Mouse (Mus musculus) MEL (cell line): Measurements from ENCODE around the gene Stard10. TPM values are rescaled to one million over a fixed set of nuclear protein-coding genes. Genes with fewer than 3 reads are reported as not detected.

Source experiments
- DNase-seq: peaks from one replicate; pipeline ENCODE4 v3.0.0; 2011; ENCODE audit warnings: low read depth, low spot score
- H3K27ac ChIP-seq: 2 replicates; pipeline ENCODE4 v1.5.1; 2012; ENCODE audit warnings: low read depth, mild to moderate bottlenecking, control low read depth, low read length, moderate library complexity; ENCODE audit not compliant: control insufficient read depth
- H3K27me3 ChIP-seq, 2 experiments: fragments of 150-350 bp in 1 of 2; sonication (generic) in 1 of 2; 2 replicates each; pipeline ENCODE4 v1.6.1; 2012; ENCODE audit warnings: low read length in 2 of 2, mild to moderate bottlenecking in 2 of 2, improper control_type of control experiment in 1 of 2, moderate library complexity in 1 of 2; ENCODE audit not compliant: insufficient read depth in 2 of 2, control insufficient read depth in 1 of 2
- H3K36me3 ChIP-seq, 2 experiments: 2 replicates each; pipeline ENCODE4 v1.6.1; 2012 to 2014; ENCODE audit warnings: low read length in 2 of 2, improper control_type of control experiment in 1 of 2, inconsistent platforms in 1 of 2, mild to moderate bottlenecking in 1 of 2; ENCODE audit not compliant: insufficient read depth in 2 of 2, control insufficient read depth in 1 of 2
- H3K4me1 ChIP-seq, 2 experiments: fragments of 150-350 bp in 1 of 2; sonication (generic) in 1 of 2; 2 replicates each; pipeline ENCODE4 v1.6.1; 2012; ENCODE audit warnings: low read length in 2 of 2, improper control_type of control experiment in 1 of 2, mild to moderate bottlenecking in 1 of 2; ENCODE audit not compliant: insufficient read depth in 2 of 2, control insufficient read depth in 1 of 2
- H3K4me3 ChIP-seq, 2 experiments: fragments of 150-350 bp in 1 of 2; sonication (generic) in 1 of 2; 2 replicates each; pipeline ENCODE4 v1.5.1; 2012; ENCODE audit warnings: low read depth in 2 of 2, low read length in 2 of 2, mild to moderate bottlenecking in 2 of 2, moderate library complexity in 2 of 2, control low read depth in 1 of 2, improper control_type of control experiment in 1 of 2; ENCODE audit not compliant: control insufficient read depth in 1 of 2, insufficient read depth in 1 of 2
- H3K79me2 ChIP-seq: 2 replicates; pipeline ENCODE4 v1.6.1; 2012; ENCODE audit warnings: mild to moderate bottlenecking, low read length, moderate library complexity; ENCODE audit not compliant: control insufficient read depth, poor library complexity, insufficient read depth
- H3K9ac ChIP-seq: 2 replicates; pipeline ENCODE4 v1.6.1; 2012; ENCODE audit warnings: low read depth, mild to moderate bottlenecking, control low read depth, low read length, moderate library complexity; ENCODE audit not compliant: control insufficient read depth, poor library complexity, severe bottlenecking
- H3K9me3 ChIP-seq: fragments of 150-350 bp; sonication (generic); replicated peaks from 2 replicates; pipeline ENCODE4 v1.6.1; 2012; ENCODE audit warnings: mild to moderate bottlenecking, low read length, improper control_type of control experiment, moderate library complexity; ENCODE audit not compliant: insufficient read depth
- BHLHE40 ChIP-seq: IDR thresholded peaks from 2 replicates; pipeline ENCODE4 v1.6.1; 2012; ENCODE audit warnings: low read depth, mild to moderate bottlenecking, inconsistent platforms, low read length, improper control_type of control experiment, borderline replicate concordance
- CHD1 ChIP-seq: IDR thresholded peaks from 2 replicates; pipeline ENCODE4 v1.6.1; 2012; ENCODE audit warnings: low read depth, mild to moderate bottlenecking, inconsistent platforms, low read length, improper control_type of control experiment
- ELF1 ChIP-seq: IDR thresholded peaks from 2 replicates; pipeline ENCODE4 v1.6.1; 2014; ENCODE audit warnings: low read depth, mild to moderate bottlenecking, inconsistent platforms, low read length, improper control_type of control experiment, moderate library complexity
- ETS1 ChIP-seq: IDR thresholded peaks from 2 replicates; pipeline ENCODE4 v1.6.1; 2012; ENCODE audit warnings: low read depth, mild to moderate bottlenecking, inconsistent platforms, low read length, improper control_type of control experiment, moderate library complexity
- GATA1 ChIP-seq: IDR thresholded peaks from 2 replicates; pipeline ENCODE4 v1.6.1; 2011; ENCODE audit warnings: low read depth, low read length, improper control_type of control experiment
- JUND ChIP-seq: IDR thresholded peaks from 2 replicates; pipeline ENCODE4 v1.6.1; 2011; ENCODE audit warnings: low read depth, mild to moderate bottlenecking, improper control_type of control experiment, low read length
- MAFK ChIP-seq: IDR thresholded peaks from 2 replicates; pipeline ENCODE4 v1.6.1; 2011; ENCODE audit warnings: low read depth, mild to moderate bottlenecking, low read length, improper control_type of control experiment, borderline replicate concordance
- NELFE ChIP-seq: IDR thresholded peaks from 2 replicates; pipeline ENCODE4 v1.6.1; 2011; ENCODE audit warnings: low read depth, low read length, improper control_type of control experiment
- POLR2A ChIP-seq, 2 experiments: IDR thresholded peaks; 2 replicates each; pipeline ENCODE4 v1.6.1; 2011 to 2012; ENCODE audit warnings: low read length in 2 of 2, mild to moderate bottlenecking in 2 of 2, control low read depth in 1 of 2, improper control_type of control experiment in 1 of 2, low read depth in 1 of 2, moderate library complexity in 1 of 2; ENCODE audit not compliant: control insufficient read depth in 1 of 2, insufficient read depth in 1 of 2, poor library complexity in 1 of 2
- RAD21 ChIP-seq: IDR thresholded peaks from 2 replicates; pipeline ENCODE4 v1.6.1; 2011; ENCODE audit warnings: mild to moderate bottlenecking, low read depth, low read length, improper control_type of control experiment
- RCOR1 ChIP-seq: IDR thresholded peaks from 2 replicates; pipeline ENCODE4 v1.6.1; 2012; ENCODE audit warnings: low read depth, mild to moderate bottlenecking, inconsistent platforms, low read length, improper control_type of control experiment
- SIN3A ChIP-seq: IDR thresholded peaks from 2 replicates; pipeline ENCODE4 v1.6.1; 2012; ENCODE audit warnings: low read length, improper control_type of control experiment, inconsistent platforms
- TAL1 ChIP-seq: IDR thresholded peaks from 2 replicates; pipeline ENCODE4 v1.6.1; 2012; ENCODE audit warnings: mild to moderate bottlenecking, inconsistent platforms, low read length, moderate library complexity, mixed read lengths
- TCF12 ChIP-seq: IDR thresholded peaks from 2 replicates; pipeline ENCODE4 v1.6.1; 2014; ENCODE audit warnings: low read depth, mild to moderate bottlenecking, inconsistent platforms, low read length, improper control_type of control experiment, moderate library complexity
- UBTF ChIP-seq: IDR thresholded peaks from 2 replicates; pipeline ENCODE4 v1.6.1; 2012; ENCODE audit warnings: low read depth, mild to moderate bottlenecking, inconsistent platforms, low read length, improper control_type of control experiment, moderate library complexity, borderline replicate concordance; ENCODE audit not compliant: insufficient read depth
- ZNF384 ChIP-seq: IDR thresholded peaks from 2 replicates; pipeline ENCODE4 v1.6.1; 2012; ENCODE audit warnings: low read depth, mild to moderate bottlenecking, inconsistent platforms, low read length, improper control_type of control experiment
- polyA plus RNA-seq, 2 experiments: library from polyadenylated mRNA; stranded (reverse) in 1 of 2; unstranded in 1 of 2; fragments of >175 nt in 1 of 2; fragments of >200 nt in 1 of 2; gene quantifications; 2 replicates each; pipeline versions ENCODE4 v1.2.1 to v1.2.4; 2012; ENCODE audit warnings: low replicate concordance in 2 of 2, low read depth in 1 of 2; ENCODE audit not compliant: insufficient read length in 2 of 2, insufficient read depth in 1 of 2, missing spikeins in 1 of 2
- total RNA-seq: library from RNA; depleted of rRNA; stranded (reverse); fragments of 300-350 nt; gene quantifications from 2 replicates; pipeline ENCODE4 v1.2.3, GENCODE M21; 2012

Gene Stard10
- total and polyA plus RNA-seq, 3 experiments, result 9.3 to 17.9 TPM; not detected in 1

DNA sequence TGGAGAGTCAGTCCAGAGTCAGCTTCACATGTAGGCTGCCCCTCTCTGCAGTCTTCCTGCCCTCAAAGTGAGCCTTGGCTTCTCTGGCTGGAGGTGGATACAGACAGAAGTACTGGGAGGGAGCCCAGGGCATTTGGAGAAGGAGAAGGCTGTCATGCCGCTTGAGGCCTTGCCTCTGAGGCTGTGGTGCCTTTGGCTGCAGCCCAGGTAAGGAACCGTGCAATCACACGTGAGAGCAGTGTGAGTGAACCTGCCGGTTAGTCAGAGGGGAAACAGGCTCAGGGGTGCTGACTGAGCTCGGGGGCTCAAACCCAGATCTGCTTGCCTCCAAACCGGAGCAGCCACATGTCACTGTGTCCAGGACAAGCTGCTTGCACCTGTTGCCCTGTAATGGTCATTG lies 64.6 kb downstream of the Stard10 start:
- Histone ChIP-seq H3K79me2 (no peaks in the 10 kb centered on the region), H3K27ac (no peak overlapping the region), H3K9me3 (no peaks in the 10 kb centered on the region)
- no peak for DNase-seq
- TF ChIP-seq CHD1, result no peak
- TF ChIP-seq ELF1, result no peak
- no peak for TF ChIP-seq POLR2A (IDR thresholded peaks at IDR 0.05; ENCODE audit: control insufficient read depth in 1 of 2, insufficient read depth in 1 of 2, low read depth in 1 of 2, low read length in 2 of 2, poor library complexity in 1 of 2)
- no peak for TF ChIP-seq SIN3A
- TF ChIP-seq RAD21, result no peak
- no peak for TF ChIP-seq ZNF384
- TF ChIP-seq NELFE, result no peak
- TF ChIP-seq, all 39 proteins: peak for 0
- H3K36me3 ChIP-seq, result peaks cover 0 to 6% of the 10 kb centered on the region in 2 experiments; a peak in 3 of 4 replicates
- no peaks in the 10 kb centered on the region for H3K27me3 ChIP-seq
- no peak overlapping the region for H3K4me3 ChIP-seq
- no peak overlapping the region for H3K9ac ChIP-seq
- peaks cover 2 to 4% of the 10 kb centered on the region in 2 experiments; a peak in 3 of 4 replicates for H3K4me1 ChIP-seq

DNA sequence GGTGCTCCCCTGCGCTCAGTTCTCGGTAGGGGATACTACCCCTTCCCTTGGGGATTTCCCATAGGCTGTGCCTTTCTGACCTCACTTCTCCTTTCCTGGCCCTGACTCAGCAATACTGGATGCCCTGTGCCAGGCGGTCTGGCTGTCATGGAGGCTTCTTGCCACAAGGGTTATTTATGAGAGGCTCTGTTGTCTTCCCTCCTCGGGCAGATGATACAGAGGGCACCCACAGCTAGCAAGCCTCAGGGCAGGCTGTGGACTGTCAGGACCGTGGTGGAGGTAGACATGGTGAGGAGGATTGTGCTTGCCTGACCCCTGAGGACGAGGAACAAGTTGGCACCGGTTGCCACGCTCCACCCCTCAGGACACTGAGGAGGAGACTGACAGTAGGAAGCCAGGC lies 65.5 kb downstream of the Stard10 start:
- DNase-seq, result peak; percentile 42
- Histone ChIP-seq H3K9me3 (no peaks in the 10 kb centered on the region), H3K4me3 (no peak overlapping the region), H3K27me3 (no peaks in the 10 kb centered on the region), H3K4me1 (peaks cover 2% of the 10 kb centered on the region in 2 experiments; a peak in 3 of 4 replicates), H3K27ac (no peak overlapping the region), H3K36me3 (peaks cover 0 to 4% of the 10 kb centered on the region in 2 experiments; a peak in 3 of 4 replicates), H3K79me2 (no peaks in the 10 kb centered on the region)
- TF ChIP-seq RCOR1, result no peak
- TF ChIP-seq TCF12, result no peak
- peak; percentile 57; the same call in 1 of the 2 replicates for TF ChIP-seq MAFK
- no peak for TF ChIP-seq TAL1
- TF ChIP-seq ELF1, result no peak
- no peak for TF ChIP-seq SIN3A
- no peak for TF ChIP-seq POLR2A (IDR thresholded peaks at IDR 0.05; ENCODE audit: control insufficient read depth in 1 of 2, insufficient read depth in 1 of 2, low read depth in 1 of 2, low read length in 2 of 2, poor library complexity in 1 of 2)
- no peak for TF ChIP-seq GATA1
- TF ChIP-seq, all 39 proteins: peak for 1
- no peak overlapping the region for H3K9ac ChIP-seq

DNA sequence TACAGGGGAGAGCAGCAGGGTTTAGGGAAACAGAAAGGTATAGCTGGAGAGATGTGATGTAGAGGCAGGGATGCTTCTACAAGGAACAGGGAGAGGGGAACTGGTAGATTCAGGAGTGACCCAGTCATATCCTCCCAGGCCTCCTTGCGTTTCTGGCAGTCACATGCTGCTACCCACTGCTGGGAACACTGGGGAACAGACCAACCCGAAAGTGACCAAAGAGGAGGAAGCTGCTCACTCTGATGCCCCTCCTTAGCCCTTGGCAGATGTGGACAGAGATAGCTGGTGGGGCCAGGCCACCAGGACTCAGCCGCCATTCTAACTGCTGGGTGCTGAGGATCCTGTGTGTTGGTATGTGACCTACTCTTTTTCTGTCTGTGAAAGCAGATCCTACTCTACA lies 66.9 kb downstream of the Stard10 start:
- Histone ChIP-seq H3K4me1 (no peaks in the 10 kb centered on the region), H3K9ac (no peak overlapping the region), H3K4me3 (no peak overlapping the region), H3K27ac (no peak overlapping the region), H3K9me3 (no peaks in the 10 kb centered on the region), H3K36me3 (no peaks in the 10 kb centered on the region; a peak in 1 of 4 replicates), H3K79me2 (no peaks in the 10 kb centered on the region), H3K27me3 (no peaks in the 10 kb centered on the region)
- DNase-seq, result no peak
- TF ChIP-seq BHLHE40 (no peak), UBTF (no peak), ETS1 (no peak), JUND (no peak)
